Mouse (Mus musculus) thymus, adult 2 months (tissue): ENCODE measurements around the gene Zfand2b.

ENCODE experiments used
- CTCF ChIP-seq: fragments of 200-500 bp; IDR thresholded peaks from 2 replicates; pipeline ENCODE4 v1.5.1; 2012; ENCODE audit warnings: mild to moderate bottlenecking, control low read depth, low read length, moderate library complexity, borderline replicate concordance; ENCODE audit not compliant: control insufficient read depth, poor library complexity, insufficient read depth; ENCODE audit errors: extremely low read depth
- POLR2A ChIP-seq: fragments of 200-500 bp; IDR thresholded peaks from 2 replicates; pipeline ENCODE4 v1.6.1; 2012; ENCODE audit warnings: mild to moderate bottlenecking, low read length, control low read depth, moderate library complexity; ENCODE audit not compliant: control insufficient read depth, poor library complexity, insufficient read depth; ENCODE audit errors: extremely low read depth

GRCm38 (mm10) chr1:75180105-75180590, 11.7 kb downstream of the Zfand2b start, which contains the start of gene Abcb6:
- TF ChIP-seq POLR2A (no peak), CTCF (no peak)
